Mouse (Mus musculus) ES-E14 (cell line): ENCODE measurements around the gene Kif1b.

Experiments
- CHD2 ChIP-seq: IDR thresholded peaks from 2 replicates; pipeline ENCODE4 v1.6.1; 2014; ENCODE audit warnings: mild to moderate bottlenecking, low read depth, low read length, inconsistent platforms
- HCFC1 ChIP-seq: IDR thresholded peaks from 2 replicates; pipeline ENCODE4 v1.6.1; 2012; ENCODE audit warnings: low read length, inconsistent platforms, borderline replicate concordance; ENCODE audit not compliant: insufficient read depth
- MAFK ChIP-seq: IDR thresholded peaks from 2 replicates; pipeline ENCODE4 v1.6.1; 2014; ENCODE audit warnings: mild to moderate bottlenecking, low read depth, low read length, inconsistent platforms; ENCODE audit not compliant: insufficient read depth
- ZC3H11A ChIP-seq: IDR thresholded peaks from 2 replicates; pipeline ENCODE4 v1.6.1; 2012; ENCODE audit warnings: low read depth, mild to moderate bottlenecking, inconsistent platforms, low read length, borderline replicate concordance
- ZNF384 ChIP-seq: IDR thresholded peaks from 2 replicates; pipeline ENCODE4 v1.6.1; 2012; ENCODE audit warnings: low read depth, low read length, inconsistent platforms

DNA sequence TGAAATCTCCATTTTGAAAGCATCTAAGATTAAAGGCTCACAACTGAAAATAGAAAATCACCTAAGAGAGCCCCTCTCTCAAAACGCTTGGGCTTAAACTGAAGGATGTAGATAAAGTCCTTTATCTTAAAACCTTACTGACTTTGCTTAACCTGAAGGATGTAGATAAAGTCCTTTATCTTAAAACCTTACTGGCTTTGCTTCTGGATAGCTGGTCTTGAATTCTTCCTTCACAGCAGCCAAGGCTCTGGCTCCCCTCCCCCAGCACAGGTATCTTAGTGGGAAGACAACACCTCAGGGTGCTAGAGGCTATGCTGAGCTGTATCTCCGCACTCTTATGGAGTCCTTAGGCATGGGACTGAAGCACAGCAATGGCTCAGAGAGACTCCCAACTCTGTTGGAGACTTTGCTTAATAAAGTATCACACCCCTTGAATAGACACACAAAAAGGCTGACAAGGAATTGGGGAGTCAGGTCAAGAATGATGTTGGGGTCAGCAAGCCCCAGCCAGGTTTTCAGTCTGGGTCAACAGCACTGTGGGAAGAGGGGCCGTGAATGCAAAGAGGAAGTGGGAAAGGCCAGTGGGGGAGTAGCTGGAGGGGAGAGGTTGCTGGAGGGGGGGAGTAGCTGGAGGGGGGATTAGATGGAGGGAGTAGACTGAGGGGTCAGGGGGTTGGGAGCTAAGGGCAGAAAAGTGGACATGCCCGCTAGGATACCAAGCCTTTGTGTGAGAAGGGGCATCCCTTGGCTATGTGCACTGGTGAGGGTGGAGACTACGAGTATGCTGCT is 32.1 kb upstream of the Kif1b start:
- TF ChIP-seq MAFK (no peak), ZC3H11A (no peak), ZNF384 (no peak), CHD2 (no peak), HCFC1 (no peak)
